Mouse (Mus musculus) heart, embryonic 11.5 days (tissue): ENCODE data around the gene Thsd7b. TPM values are rescaled to one million over a fixed set of nuclear protein-coding genes. Genes with fewer than 3 reads are reported as not detected.

Source experiments
- ATAC-seq: fragments of 200-750 bp; cut with Nextera tagmentation; replicated peaks from 2 replicates; pipeline ENCODE4 v1.8.0; 2017; ENCODE audit warnings: moderate library complexity; ENCODE audit not compliant: insufficient number of reproducible peaks, low FRiP score, low TSS enrichment
- H3K27ac ChIP-seq: fragments of 300-500 bp; sonication (generic); 2 replicates; pipeline ENCODE4 v1.5.1; 2014; ENCODE audit warnings: mild to moderate bottlenecking, low read depth, low read length
- H3K27me3 ChIP-seq: fragments of 300-500 bp; sonication (generic); 2 replicates; pipeline ENCODE4 v1.6.1; 2014; ENCODE audit warnings: mild to moderate bottlenecking, low read length, mixed read lengths; ENCODE audit not compliant: control insufficient read depth, insufficient read depth
- H3K36me3 ChIP-seq: fragments of 300-500 bp; sonication (generic); 2 replicates; pipeline ENCODE4 v1.6.1; 2014; ENCODE audit warnings: mild to moderate bottlenecking, low read length, moderate library complexity, mixed read lengths; ENCODE audit not compliant: control insufficient read depth, insufficient read depth
- H3K4me1 ChIP-seq: fragments of 300-500 bp; sonication (generic); 2 replicates; pipeline ENCODE4 v1.6.1; 2014; ENCODE audit warnings: low read length; ENCODE audit not compliant: control insufficient read depth, insufficient read depth
- H3K4me2 ChIP-seq: fragments of 300-500 bp; sonication (generic); 2 replicates; pipeline ENCODE4 v1.6.1; 2014; ENCODE audit warnings: mild to moderate bottlenecking, moderate library complexity
- H3K4me3 ChIP-seq: fragments of 300-500 bp; sonication (generic); 2 replicates; pipeline ENCODE4 v1.5.1; 2014; ENCODE audit warnings: low read depth, low read length
- H3K9ac ChIP-seq: fragments of 300-500 bp; sonication (generic); 2 replicates; pipeline ENCODE4 v1.6.1; 2014; ENCODE audit warnings: mild to moderate bottlenecking, low read depth, low read length, moderate library complexity
- H3K9me3 ChIP-seq: fragments of 300-500 bp; sonication (generic); replicated peaks from 2 replicates; pipeline ENCODE4 v1.6.1; 2016; ENCODE audit warnings: low read length; ENCODE audit not compliant: control insufficient read depth
- WGBS: fragments of 180-500 bp; shearing (Covaris S2); extraction: QIAGEN DNeasy Blood & Tissue Kit; methylation state at CpG from one replicate; pipeline ENCODE4 v1.1.7; 2014; ENCODE audit not compliant: insufficient replicate concordance; 5-methylcytosine and 5-hydroxymethylcytosine counted together
- polyA plus RNA-seq: library from polyadenylated mRNA; unstranded; fragments of >200 nt; fragmentation: Nextera tagmentation; extraction: Ambion mirVana; gene quantifications from 2 replicates; pipeline ENCODE4 v1.2.1, GENCODE M21; 2014

Gene Thsd7b
- polyA plus RNA-seq, 1 experiment from 2014 or later, result 1.8 TPM

GRCm38 (mm10) chr1:129713571-129713970 lies 440.5 kb downstream of the Thsd7b start:
- no peaks in the 10 kb centered on the region for H3K27me3 ChIP-seq
- no peaks in the 10 kb centered on the region for H3K9me3 ChIP-seq
- no peaks in the 10 kb centered on the region for H3K4me1 ChIP-seq
- no peak overlapping the region for H3K4me2 ChIP-seq
- no peak overlapping the region for H3K4me3 ChIP-seq
- H3K9ac ChIP-seq, result no peak overlapping the region
- 84% methylated on average over 3 of the region's 3 CpGs for WGBS
- H3K36me3 ChIP-seq, result no peaks in the 10 kb centered on the region
- no peak overlapping the region for H3K27ac ChIP-seq
- ATAC-seq, result no peak

- no peak overlapping the region for H3K9ac ChIP-seq
- no peaks in the 10 kb centered on the region for H3K9me3 ChIP-seq
- H3K27ac ChIP-seq, result no peak overlapping the region
- no peak overlapping the region for H3K4me2 ChIP-seq
- ATAC-seq, result no peak
- no peaks in the 10 kb centered on the region for H3K4me1 ChIP-seq
- no peaks in the 10 kb centered on the region for H3K36me3 ChIP-seq
- no peaks in the 10 kb centered on the region for H3K27me3 ChIP-seq
- no peak overlapping the region for H3K4me3 ChIP-seq
Observed at GRCm38 (mm10) chr1:129719592-129719991, 446.5 kb downstream of the Thsd7b start.

- ATAC-seq, result no peak
- Histone ChIP-seq H3K36me3 (no peaks in the 10 kb centered on the region), H3K4me2 (no peak overlapping the region), H3K27ac (no peak overlapping the region), H3K9ac (no peak overlapping the region), H3K9me3 (no peaks in the 10 kb centered on the region), H3K27me3 (no peaks in the 10 kb centered on the region), H3K4me3 (no peak overlapping the region), H3K4me1 (no peaks in the 10 kb centered on the region)
- 73% methylated on average over 2 of the region's 2 CpGs for WGBS
Observed at GRCm38 (mm10) chr1:129731991-129732390, 458.9 kb downstream of the Thsd7b start.

GRCm38 (mm10) chr1:129747595-129747994 lies 474.5 kb downstream of the Thsd7b start:
- Histone ChIP-seq H3K4me3 (no peak overlapping the region), H3K36me3 (no peaks in the 10 kb centered on the region), H3K4me1 (no peaks in the 10 kb centered on the region), H3K4me2 (no peak overlapping the region), H3K27me3 (no peaks in the 10 kb centered on the region), H3K9ac (no peak overlapping the region), H3K27ac (no peak overlapping the region), H3K9me3 (no peaks in the 10 kb centered on the region)
- WGBS, result 69% methylated on average over 3 of the region's 3 CpGs
- ATAC-seq, result no peak

GRCm38 (mm10) chr1:129756548-129757240 lies 483.6 kb downstream of the Thsd7b start:
- H3K27ac ChIP-seq, result no peak overlapping the region
- no peak overlapping the region for H3K4me3 ChIP-seq
- ATAC-seq, result no peak
- no peaks in the 10 kb centered on the region for H3K27me3 ChIP-seq
- no peaks in the 10 kb centered on the region for H3K36me3 ChIP-seq
- H3K9ac ChIP-seq, result no peak overlapping the region
- 73% methylated on average over 1 of the region's 1 CpGs for WGBS
- no peak overlapping the region for H3K4me2 ChIP-seq
- H3K4me1 ChIP-seq, result no peaks in the 10 kb centered on the region
- H3K9me3 ChIP-seq, result no peaks in the 10 kb centered on the region

- 66% methylated on average over 1 of the region's 1 CpGs for WGBS
- H3K36me3 ChIP-seq, result no peaks in the 10 kb centered on the region
- no peak overlapping the region for H3K9ac ChIP-seq
- no peaks in the 10 kb centered on the region for H3K27me3 ChIP-seq
- no peak overlapping the region for H3K4me2 ChIP-seq
- H3K4me3 ChIP-seq, result no peak overlapping the region
- no peak for ATAC-seq
- no peaks in the 10 kb centered on the region for H3K4me1 ChIP-seq
- no peaks in the 10 kb centered on the region for H3K9me3 ChIP-seq
- H3K27ac ChIP-seq, result no peak overlapping the region
Observed at GRCm38 (mm10) chr1:129759003-129759402, 485.9 kb downstream of the Thsd7b start.

GRCm38 (mm10) chr1:129761234-129761633 lies 488.1 kb downstream of the Thsd7b start:
- H3K27me3 ChIP-seq, result no peaks in the 10 kb centered on the region
- no peak overlapping the region for H3K4me3 ChIP-seq
- no peak overlapping the region for H3K9ac ChIP-seq
- no peak for ATAC-seq
- 68% methylated on average over 1 of the region's 1 CpGs for WGBS
- no peaks in the 10 kb centered on the region for H3K36me3 ChIP-seq
- H3K4me1 ChIP-seq, result no peaks in the 10 kb centered on the region
- H3K27ac ChIP-seq, result no peak overlapping the region
- no peaks in the 10 kb centered on the region for H3K9me3 ChIP-seq
- H3K4me2 ChIP-seq, result no peak overlapping the region

- H3K9ac ChIP-seq, result no peak overlapping the region
- H3K27me3 ChIP-seq, result no peaks in the 10 kb centered on the region
- no peaks in the 10 kb centered on the region for H3K4me1 ChIP-seq
- no peak for ATAC-seq
- H3K4me2 ChIP-seq, result no peak overlapping the region
- H3K4me3 ChIP-seq, result no peak overlapping the region
- WGBS, result 30% methylated on average over 2 of the region's 2 CpGs
- H3K36me3 ChIP-seq, result no peaks in the 10 kb centered on the region
- H3K27ac ChIP-seq, result no peak overlapping the region
- no peaks in the 10 kb centered on the region for H3K9me3 ChIP-seq
Observed at GRCm38 (mm10) chr1:129764748-129765147, 491.6 kb downstream of the Thsd7b start.

GRCm38 (mm10) chr1:129777055-129777454 lies 504.0 kb downstream of the Thsd7b start:
- ATAC-seq, result no peak
- H3K4me1 ChIP-seq, result no peaks in the 10 kb centered on the region
- H3K27ac ChIP-seq, result no peak overlapping the region
- no peaks in the 10 kb centered on the region for H3K9me3 ChIP-seq
- H3K36me3 ChIP-seq, result no peaks in the 10 kb centered on the region
- 18% methylated on average over 5 of the region's 5 CpGs for WGBS
- H3K4me2 ChIP-seq, result no peak overlapping the region
- no peaks in the 10 kb centered on the region for H3K27me3 ChIP-seq
- H3K9ac ChIP-seq, result no peak overlapping the region
- H3K4me3 ChIP-seq, result no peak overlapping the region
